Mouse (Mus musculus) activated CD4-positive, CD25-positive, alpha-beta regulatory T cell, adult 4 months (primary cell): Measurements from ENCODE around the gene Myh14. TPM values are rescaled to one million over a fixed set of nuclear protein-coding genes. Genes with fewer than 3 reads are reported as not detected.

ENCODE experiments used
- ATAC-seq: one replicate; pipeline ENCODE4 v1.8.0; 2017
- polyA plus RNA-seq, 2 experiments: library from polyadenylated mRNA; unstranded; fragments of 100-300 nt; shearing (Covaris generic); gene quantifications; one replicate each; pipeline ENCODE4 v1.2.1; 2017

Myh14 gene
- polyA plus RNA-seq, 2 experiments from 2014 or later, result 0.38 TPM; not detected in 1

DNA sequence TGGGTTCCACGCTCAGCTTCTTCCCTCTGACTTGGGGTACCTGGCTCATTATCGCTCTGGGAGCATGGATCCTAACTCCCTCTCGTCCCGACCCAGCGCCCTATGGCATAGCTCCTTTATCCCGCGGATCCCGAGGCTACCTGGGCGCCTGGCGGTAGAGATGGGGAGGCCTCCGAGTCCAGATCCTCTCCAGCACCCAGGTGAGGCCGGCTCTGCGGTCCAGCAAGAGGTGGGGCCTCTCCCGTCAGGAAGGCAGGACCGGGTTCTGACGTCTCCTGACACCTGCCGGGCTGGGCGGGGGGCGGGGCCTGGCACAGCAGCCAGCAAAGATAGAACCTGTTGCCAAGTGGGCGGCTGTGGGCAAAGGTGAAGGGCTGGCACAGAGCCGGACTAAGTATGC is 1.5 kb downstream of the Myh14 start:
- ATAC-seq, result no peak

DNA sequence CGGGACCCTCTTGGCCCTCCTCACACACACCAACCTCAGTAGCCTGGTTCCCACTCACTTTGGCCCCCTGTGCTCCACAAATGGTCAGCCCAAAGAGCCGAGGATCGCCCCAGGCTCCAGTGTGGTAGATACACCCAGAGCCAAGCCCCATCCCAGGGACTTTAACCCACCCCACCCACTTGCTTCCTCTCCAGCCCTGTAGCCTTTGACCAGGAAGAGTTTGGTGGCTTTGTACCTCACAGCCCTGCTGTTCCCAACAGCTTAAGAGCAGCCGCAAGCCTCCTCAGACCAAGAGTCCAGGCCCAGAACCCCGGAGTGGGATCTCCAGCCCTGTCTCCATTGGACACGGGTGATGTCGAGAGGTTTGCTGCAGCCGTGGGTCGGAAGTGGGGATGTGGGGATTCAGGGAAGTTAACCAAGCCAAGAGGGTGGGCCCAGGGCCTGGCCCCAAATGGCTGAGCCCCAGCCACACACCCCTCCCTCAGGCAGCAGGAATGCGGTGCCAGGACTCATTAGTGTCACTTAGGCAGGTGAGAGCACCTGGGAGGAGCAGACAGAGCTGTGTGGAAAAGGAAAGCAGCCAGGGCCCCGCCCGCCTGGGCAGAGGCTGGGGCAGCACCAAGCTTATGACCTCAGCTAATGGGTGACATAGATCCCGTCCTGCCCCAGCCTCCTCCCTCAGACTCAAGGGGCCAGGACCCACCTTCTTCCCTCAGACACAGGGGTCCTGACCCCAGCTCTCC is 2.5 kb downstream of the Myh14 start:
- no peak for ATAC-seq

DNA sequence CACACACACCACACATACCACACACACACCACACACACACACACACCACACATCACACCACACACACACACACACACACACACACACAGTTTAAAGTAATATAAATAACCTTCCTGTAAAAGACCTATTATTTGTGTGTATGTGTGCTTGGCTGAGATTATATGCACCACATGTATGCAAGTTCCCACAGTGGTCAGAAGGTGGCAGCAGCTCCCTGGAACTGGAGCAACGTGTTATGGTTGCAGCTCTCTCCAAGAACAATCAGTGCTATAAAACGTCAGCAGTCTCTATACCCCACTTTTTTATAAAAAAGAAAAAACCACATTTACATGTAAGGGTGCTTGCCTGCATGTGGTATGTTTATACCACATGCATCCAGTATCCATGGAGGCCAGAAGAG is 4.2 kb downstream of the Myh14 start:
- no peak for ATAC-seq

DNA sequence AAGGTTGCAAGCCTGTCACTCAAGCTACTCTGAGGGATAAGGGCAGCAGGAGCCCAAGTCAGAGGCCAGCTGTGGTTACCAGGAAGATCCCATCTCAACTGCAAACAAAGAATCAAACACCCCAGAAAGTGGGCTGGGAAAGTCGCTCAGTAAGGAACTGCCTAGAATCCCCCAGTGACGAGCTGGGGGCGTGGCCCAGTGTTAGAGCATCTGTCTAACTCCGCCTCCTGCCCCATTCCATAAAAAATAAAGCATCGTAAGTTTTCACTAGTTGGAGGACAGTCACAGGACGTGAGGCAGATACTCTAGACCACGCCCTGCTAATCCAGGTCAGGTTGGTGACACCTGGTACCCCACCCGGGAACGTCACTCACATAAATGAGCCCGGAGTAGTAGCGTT is 5.9 kb downstream of the Myh14 start:
- no peak for ATAC-seq

- no peak for ATAC-seq
Observed at GRCm38 (mm10) chr7:44663546-44663945, 7.1 kb downstream of the Myh14 start.

DNA sequence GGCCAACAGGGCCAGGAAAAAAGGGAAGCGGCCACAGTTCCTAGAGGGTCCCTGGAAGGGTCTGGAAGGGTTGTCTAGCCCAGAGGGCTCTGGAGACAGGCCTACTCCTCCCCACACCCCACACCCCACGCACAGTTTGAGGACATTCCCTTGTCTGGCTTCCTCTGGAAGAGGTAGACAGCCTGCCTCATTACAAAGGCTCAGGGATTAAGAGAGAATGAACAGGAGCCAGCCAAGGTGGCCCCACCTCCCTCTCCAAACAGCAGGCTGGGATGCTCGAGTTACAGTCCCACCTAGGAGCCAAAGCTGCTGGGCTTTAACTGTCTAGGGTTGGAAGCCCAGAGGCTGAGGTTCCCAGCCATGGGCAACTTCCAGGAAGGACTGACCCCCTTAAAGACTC is 8.1 kb downstream of the Myh14 start:
- ATAC-seq, result no peak

GRCm38 (mm10) chr7:44662168-44662567 is 8.5 kb downstream of the Myh14 start:
- no peak for ATAC-seq

DNA sequence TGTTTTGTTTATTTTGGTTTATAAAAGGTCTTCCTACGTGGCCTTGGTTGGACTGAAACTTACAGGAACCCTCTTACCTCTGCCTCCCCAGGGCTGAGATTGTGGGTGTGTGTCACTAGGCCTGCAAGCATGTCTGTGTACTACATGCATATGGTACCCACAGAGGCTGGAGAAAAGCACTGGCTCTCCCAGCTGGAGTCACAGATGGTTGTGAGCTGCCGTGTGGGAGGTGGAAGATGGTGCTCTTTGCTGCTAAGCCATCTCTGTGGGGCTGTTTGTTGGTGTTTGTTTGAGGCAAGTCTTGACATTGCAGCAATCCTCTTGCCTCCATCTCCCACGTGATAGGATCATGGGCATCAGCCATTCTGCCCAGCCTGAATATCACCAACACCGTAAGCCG is 9.4 kb downstream of the Myh14 start:
- no peak for ATAC-seq

- peak; percentile 32 for ATAC-seq
Observed at GRCm38 (mm10) chr7:44655504-44655903, 15.1 kb downstream of the Myh14 start.

- ATAC-seq, result no peak
Observed at GRCm38 (mm10) chr7:44653773-44654172, 16.9 kb downstream of the Myh14 start.

DNA sequence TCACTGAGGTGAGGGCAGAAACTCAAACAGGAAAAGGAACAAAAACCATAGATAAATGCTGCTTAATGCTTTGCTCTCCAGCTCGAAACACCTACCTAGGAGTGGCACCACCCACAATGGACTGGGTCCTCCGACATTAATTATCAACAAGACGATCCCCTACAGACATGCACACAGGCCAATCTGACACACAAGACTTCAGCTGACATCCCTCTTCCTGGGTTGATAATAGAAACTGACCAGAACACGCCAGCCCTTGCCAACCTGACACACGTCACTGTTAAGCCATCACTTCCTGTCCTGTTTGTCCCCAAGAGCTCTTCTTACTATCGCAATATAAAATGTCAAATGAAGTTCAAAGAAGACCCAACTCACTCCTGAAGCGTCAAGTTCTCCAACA is 19.2 kb downstream of the Myh14 start:
- ATAC-seq, result no peak

DNA sequence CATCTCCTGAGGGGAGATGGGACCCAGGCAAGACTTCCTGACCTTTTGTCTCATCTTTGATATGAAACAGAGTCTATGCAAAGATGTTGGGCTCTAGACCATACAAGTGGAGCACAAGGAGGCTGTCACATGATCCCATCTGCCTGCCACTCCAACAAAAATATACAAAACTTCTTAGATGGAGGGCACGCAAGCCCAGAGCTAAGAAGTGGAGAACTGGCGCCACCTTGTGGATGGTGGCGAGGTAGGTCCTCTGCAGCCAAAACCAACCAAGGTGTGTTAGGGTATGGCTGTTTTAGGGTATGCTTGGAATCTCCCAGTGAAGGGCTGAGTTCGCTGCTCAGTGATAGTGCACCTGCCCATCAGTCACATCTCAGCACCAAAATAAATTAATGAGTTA is 20.7 kb downstream of the Myh14 start:
- no peak for ATAC-seq

DNA sequence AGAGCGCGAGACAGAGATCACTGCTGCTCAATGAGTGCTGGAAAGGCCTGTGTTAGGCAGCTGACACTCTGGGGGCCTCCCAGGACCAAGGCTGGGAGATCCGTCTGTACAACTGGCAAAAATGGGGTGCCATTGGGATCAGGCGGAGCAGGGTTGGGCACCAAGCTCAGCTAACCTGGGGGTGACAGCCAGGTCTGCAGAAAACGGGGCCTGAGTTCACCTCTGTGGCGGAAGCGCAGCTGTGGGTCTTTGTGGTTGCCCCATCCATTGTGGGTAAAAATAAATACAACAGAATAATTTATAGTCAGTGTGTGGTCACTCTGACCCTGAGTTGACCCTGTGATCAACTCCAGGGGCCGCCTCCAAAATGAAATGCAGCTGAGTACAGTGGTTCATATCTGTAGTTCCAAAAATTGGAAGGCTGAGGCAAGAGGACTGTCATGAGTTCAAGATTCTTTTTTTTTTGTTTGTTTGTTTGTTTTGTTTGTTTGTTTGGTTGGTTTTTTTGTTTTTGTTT is 21.5 kb downstream of the Myh14 start:
- ATAC-seq, result no peak

DNA sequence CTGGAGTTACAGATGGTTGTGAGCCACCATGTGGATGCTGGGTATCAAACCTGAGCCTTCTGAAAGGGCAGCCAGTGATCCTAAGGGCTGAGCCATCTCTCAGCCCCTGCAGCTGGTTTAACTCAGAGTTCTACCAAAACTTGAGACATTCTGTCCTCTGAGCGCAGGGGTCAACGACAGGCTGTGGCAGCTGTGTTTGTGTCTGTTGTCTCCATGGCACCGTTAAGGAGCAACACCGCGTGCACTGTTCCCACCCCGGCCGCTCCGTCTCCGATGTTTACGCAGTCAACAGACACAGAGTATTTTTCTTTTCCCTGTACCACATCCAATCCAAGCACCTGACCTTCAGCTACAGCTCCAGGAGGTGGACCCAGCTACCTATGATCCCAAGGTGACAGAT is 22.9 kb downstream of the Myh14 start:
- ATAC-seq, result no peak

DNA sequence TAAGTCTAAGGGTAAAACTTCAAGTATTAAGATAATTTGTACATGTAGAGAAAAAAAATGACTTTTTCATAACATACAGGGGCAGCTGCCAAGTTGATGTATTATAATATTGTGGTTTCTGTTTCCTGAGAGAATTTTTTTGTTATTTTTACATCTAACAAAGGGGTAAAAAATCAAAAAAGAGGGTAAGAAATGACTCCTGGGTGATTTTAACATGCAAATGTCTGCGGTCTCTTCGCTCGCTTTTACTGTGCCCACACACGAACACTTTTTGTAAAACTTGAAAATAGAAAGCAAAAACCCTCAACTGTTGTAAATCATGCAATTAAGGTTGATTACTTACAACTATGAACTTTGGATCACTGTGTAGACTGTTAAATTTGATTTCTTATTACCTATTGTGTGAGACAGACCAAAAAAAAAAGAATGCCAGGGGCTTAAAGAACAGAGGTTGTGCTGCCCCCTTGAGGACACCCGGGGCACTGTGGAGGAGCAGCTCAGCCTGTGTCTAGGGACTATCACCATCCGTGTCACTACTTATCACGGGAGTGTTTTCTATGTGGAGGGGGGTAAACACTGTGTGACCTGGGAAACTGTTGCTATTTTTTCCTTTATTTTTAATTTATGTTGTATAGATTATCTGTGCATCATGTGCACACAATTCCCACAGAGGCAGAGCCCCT is 23.5 kb downstream of the Myh14 start:
- ATAC-seq, result no peak

GRCm38 (mm10) chr7:44645951-44646350 is 24.7 kb downstream of the Myh14 start:
- no peak for ATAC-seq

- no peak for ATAC-seq
Observed at GRCm38 (mm10) chr7:44645256-44645655, 25.4 kb downstream of the Myh14 start.

DNA sequence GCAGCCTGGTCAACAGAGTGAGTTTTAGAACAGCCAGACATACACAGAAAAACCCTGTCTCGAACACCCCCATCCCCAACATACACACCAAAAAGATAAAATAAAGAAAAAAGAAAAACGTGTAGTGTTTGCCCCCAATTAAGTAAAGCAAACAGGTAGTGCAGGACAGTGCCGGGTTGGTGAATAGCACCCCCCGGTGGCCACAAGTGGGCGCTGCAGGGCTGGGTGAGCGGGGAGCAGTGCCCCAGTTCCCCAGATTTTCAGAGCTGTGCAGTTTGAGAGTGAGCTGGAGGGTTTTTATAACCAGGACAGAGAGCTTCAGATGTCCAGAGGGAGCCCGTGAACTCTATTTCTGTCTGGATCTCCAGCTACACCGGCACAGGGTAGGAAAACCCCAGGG is 28.8 kb downstream of the Myh14 start:
- no peak for ATAC-seq

- no peak for ATAC-seq
Observed at GRCm38 (mm10) chr7:44640843-44641605, 29.6 kb downstream of the Myh14 start.

- no peak for ATAC-seq
Observed at GRCm38 (mm10) chr7:44638663-44639062, 32.0 kb downstream of the Myh14 start.

DNA sequence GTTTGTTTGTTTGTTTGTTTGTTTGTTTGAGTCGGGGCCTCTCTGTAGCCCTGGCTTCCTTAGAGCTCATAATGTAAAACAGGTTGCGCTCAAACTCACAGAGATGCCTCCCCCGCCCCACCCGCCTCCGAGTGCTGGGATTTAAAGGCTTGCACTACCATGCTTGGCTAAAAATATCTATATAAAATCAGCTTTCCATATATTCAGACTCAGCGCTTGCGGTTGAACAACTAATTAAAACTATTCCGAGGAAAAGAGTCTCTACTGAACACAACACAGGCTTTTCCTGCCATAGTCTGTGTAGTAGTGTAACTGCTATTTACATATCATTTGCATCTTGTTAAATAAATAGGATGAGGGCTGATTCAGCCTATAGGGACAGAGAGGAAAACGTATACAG is 34.0 kb downstream of the Myh14 start:
- no peak for ATAC-seq

GRCm38 (mm10) chr7:44633407-44633806 is 37.2 kb downstream of the Myh14 start:
- ATAC-seq, result no peak

- no peak for ATAC-seq
Observed at GRCm38 (mm10) chr7:44632676-44633075, 38.0 kb downstream of the Myh14 start.

DNA sequence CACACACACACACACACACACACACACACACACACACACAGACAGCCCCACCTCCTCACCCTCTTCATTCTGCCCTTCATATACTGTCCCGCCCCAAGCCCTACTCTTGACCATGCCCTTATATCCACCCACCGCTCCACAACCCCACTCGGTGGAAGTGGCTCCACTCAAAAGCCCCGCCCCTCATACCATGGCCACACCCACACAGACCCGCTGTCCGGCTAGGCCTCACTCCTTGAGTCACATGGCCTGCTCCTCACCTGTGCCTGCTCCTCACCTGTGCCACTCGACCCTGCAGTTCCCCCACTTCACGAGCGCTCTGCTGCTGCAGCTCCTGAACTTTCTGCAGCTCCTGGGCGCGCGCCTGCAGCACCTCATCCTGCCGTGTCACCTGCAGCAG is 40.2 kb downstream of the Myh14 start:
- ATAC-seq, result no peak
